Mouse (Mus musculus): ENCODE results near the gene Dusp11.
"Not testable (repeated sequence)": the region's sequence is repeated elsewhere in the genome, so short reads cannot be mapped to it uniquely, and the experiment has no call there.

Gene Dusp11

DNA sequence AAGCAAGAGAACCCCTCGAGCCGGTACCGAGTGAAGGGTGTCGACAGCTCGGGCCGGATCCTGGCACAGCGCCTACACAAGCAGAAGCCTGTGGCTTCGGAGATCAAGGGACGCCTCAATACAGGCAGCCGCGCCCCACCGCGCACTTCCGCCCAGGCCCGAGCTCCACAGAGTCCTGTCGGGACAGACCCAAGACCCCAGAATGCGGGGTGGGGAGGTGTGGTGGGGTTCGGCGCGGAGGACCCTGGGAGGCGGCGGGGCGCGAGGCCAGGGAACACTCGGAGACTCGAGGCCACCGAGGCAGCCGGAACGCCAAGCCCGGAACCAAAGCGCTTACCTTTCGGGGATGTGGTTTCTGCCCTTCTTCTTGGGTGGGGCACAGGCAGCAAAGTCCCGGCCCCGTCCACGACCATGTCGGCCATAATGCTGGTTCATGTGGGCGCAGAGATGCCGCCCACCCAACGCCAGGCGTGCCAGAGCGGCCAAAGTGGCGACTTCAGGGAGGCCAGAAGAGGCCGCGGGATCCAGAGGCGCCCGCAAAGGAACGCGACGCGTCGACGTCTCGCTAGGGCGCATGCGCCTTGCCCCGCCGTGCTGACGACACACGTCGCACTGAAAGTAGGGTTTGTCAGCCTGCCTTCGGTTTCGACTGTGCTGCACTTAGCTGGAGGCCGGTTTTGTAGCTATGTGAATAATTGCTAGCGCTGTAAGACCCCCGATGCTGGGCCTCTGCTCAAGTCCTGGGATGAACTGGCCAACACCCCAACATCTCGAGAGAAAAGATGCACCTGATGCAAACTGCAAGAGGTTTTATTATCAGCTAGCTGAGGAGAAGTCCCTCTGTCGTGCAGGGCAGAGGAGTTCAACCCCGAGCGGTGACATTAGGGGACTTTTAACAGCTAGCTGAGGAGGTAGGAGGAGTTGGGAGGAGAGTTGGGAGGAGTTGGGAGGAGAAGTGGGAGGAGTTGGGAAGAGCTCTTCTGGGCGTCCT is at the start of gene Dusp11:
Dusp11 (minus strand) TSS at position 567 of the 991 bp plus-strand sequence.
- peak; percentile 96 for DNase-seq (ENCODE audit: low spot score)

DNA sequence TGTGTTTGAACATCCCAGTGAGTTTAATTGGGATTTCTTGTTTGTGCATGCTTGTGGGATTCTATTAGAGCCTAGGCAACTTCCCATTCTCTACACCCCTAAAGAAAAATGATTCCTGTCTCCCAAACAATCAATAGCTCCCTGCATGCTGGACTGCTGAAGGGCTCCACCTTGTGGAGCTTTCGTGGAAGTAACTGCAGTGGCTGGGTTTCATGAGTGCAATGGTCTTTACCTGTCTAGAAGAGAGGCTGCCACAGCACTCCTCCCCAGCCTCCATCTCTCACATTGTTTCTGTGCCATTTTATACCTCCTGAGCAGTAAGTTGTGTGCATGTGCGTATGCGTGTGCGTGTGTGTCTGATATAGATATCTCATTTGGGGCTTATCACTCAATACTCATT is 48.5 kb upstream of the Dusp11 start:
- DNase-seq (ENCODE audit: low spot score), result peak; percentile 57

DNA sequence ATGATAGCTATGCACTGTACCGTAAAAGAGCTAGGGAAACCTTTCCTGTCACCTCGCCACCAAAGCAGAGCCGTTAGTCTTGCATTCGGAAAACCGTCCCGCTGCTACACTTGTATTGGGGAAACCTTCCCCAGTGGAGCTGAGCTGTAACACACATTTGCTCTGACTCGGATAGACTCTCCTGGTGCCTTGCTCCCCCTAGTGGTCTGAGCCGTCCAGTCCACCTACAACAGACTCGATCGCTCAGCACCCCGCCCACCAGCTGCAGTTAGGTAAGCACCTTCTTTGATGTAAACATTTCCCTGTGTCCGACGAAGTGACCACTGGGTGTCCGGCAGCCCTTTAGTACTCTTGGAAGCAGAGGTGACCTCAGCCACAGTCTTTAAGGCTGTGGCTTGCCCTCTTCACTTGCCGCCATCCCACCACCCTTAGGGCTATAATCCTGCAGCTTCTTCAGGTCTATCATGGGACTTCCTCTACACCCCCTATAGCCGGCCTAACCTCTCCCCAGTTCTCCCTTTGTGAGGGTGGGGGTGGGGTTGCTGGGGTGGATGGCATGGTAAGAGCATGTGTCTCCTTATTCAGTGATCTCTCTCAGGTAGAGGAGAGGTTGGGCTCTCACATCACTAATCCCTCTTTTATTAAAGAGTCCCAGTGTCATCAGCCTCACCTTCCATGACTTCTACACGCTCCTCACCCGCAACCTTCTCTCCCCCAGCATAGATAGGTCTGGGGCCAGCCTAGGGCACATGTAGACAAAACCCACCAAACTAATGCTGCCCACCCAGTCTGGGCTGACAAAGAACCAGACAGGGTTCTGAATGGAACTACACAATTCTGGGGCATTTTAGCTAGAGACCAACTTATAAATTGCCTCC is 43.0 kb upstream of the Dusp11 start:
- peak; percentile 81 for DNase-seq (ENCODE audit: low spot score)

DNA sequence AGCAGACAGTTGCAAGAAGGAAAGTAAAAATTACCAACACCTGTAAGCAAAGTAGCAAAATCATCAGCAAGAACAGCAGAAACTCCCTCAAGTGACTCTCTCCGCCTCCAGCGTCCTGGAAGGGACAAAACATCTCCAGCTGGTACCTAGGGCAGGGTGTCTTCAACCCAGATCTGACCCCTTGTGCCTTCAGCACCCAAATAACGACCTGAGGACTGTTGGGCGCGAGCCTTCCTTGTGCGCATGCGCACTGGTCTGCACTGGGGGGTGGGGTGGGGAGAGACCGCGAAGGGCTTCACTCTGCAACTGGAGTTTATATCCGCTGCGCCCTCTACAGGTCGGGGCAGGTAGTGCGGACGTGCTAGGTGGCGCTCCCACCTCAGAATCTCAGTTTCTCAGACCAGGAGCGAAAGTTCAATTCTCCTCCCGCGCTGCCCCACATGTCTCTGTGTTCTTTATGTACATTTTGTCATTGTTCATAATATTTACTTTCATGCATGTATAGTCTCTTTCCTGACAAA is 42.0 kb upstream of the Dusp11 start:
- no peak for DNase-seq (ENCODE audit: low spot score)

DNA sequence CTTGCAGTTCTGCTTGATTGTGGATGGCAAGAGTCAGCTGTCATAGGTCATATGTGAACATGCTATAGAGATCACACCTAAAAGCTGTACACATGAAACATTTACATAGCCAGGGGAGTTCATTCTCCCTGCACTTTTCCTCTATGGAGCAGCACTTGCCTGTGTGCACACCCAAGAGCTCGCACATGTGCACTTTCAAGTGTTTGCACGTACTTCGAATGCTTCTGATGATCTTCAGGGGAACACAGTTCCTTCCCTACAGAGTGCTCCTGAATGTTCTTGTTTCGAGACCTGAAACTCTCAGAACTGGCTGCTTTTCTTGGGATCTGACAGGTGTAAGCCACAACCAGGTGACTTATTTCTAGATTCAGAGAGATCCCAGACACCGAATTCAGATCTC is 29.3 kb upstream of the Dusp11 start:
- DNase-seq (ENCODE audit: low spot score), result not testable (repeated sequence)

DNA sequence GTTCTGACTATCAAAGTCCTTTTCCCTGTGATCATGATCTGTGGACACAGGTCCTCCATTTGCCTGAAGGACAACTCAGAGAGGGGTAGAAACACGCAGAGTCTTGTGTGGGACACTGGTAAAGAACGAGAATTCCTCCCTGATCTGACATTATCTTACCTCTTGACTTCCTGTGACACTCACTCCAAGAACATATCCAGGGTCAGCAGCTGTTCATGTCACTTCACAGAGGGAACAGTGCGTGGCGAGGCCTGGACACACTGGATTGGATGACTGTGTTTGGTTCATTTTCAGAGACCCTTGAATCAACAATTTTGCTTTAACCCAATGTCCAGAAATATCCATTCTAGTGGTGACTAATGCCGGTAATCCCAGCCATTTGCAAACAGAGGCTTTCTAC is 28.1 kb upstream of the Dusp11 start:
- not testable (repeated sequence) for DNase-seq (ENCODE audit: low spot score)

DNA sequence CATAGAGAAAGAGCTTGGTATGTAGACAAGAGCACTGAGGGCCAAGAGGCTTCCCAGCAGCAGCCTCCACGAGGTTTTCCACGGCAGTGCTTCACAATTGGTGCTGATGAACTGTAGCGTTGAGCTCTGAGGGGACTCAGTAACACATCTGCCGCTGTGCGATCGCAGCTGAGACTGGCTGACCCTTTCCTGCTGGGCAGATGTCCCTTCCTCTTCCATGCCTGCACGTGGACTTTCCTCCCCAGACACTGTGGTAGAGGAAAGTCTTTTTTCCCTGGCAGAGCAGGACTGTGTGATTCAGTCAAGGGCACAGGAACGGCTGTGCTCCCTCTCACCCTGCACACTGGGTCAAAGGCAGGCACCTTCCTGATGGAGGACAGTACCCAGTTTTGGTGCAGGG is 22.9 kb upstream of the Dusp11 start:
- DNase-seq (ENCODE audit: low spot score), result no peak

DNA sequence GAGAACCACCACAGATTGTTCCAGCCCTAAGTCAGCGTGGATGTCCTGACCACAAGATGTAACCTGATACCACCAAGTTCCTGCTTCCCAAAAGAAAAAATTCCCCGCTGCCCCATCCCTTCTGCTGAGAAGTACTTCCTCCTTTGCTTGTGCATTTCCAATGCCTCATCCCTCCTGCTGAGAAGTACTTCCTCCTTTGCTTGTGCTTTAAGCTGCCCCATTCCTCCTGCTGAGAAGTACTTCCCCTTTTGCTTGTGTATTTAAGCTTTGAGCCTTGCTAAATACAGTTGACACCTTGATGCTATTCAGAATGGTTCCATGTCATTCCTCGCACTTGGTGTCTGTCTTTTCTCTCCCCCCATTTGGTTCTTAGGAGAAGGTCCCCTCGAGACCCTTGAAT is 17.3 kb upstream of the Dusp11 start:
- not testable (repeated sequence) for DNase-seq (ENCODE audit: low spot score)

DNA sequence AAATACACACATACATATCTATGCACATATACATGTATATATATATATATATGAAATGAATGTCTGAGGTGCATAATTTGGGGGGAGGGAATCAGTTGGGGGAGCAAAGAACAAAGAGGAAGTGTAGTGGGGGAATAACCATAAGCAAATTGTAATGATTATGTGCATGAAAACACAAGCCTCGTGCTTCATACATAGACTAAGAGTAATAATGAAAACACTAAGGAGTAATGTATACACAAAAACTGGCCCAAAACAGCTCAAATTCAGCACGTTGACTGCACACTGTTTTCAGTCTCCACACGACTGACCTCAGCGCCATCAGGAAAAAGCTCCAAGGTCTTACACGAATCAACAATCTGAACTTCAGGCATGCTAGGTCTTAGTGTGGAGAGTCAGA is 14.8 kb upstream of the Dusp11 start:
- DNase-seq (ENCODE audit: low spot score), result no peak

DNA sequence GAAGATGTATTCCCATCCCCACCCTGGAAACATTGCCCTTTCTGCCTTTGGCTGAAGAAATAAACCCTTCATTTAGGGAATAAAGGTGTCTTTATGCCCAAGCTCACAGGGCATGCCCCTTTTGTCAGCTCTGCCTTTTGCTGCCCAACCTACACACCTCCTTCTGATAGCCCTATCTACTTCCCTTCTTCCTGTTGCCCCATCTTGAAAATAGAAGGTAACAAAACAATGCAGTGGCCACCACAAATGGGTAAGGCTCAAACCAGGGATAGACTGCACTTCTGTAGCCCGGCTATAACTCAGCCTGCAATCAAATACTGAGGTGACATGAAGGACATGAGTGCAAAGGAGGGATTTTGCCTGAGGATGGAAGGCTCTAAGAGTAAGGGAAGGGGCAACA is 14.3 kb upstream of the Dusp11 start:
- DNase-seq (ENCODE audit: low spot score), result no peak

DNA sequence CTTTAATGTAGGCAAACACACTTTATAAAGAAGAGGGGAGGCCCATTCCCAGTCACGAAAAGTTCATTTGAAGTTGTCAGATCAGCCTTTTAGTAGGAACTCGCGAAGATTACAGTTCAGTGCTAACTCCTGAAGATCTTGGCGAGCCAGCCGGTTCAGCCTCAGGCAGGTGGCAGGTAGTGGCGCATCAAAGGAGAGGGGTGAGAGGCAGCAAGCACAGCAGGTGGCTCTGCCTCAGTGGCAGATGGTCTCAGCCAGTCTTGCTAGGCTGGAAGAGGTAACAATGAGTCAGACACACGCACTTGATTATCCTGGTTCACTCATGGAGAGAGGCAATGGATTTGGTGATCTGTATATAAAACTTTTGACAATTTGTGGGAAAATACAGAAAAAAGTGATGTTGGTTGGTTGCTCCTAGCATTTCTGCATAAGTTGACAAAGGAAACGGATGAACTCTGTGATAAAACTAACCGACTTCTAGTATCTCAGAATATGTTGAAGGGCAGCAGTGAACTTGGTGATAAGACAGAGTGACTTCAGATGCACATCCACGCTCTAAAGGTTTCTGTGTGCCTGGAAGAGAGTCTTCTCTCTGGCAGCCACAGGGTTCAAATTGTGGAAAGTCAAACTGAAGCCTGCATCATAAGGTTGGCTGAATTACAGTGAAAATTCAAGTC is 13.6 kb upstream of the Dusp11 start:
- no peak for DNase-seq (ENCODE audit: low spot score)

DNA sequence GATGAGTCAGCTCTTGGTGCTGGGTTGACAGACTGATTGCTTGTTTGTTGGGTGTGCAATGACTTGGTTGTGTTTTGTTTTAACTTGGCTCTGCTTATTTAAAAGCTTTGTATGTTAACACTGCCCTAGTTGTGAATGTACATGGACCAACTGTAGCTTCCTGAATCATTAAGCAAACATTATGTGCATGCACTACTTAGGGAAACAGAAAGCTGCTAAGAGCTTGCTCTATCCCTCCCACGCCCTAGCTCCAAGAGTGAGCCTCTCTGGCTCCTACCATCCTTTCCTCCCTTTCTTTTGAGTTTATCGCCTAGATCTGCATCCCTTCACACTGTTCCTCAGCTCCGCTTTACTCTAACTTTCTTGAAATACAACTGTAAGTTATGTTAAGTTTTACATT is 11.9 kb upstream of the Dusp11 start:
- no peak for DNase-seq (ENCODE audit: low spot score)

DNA sequence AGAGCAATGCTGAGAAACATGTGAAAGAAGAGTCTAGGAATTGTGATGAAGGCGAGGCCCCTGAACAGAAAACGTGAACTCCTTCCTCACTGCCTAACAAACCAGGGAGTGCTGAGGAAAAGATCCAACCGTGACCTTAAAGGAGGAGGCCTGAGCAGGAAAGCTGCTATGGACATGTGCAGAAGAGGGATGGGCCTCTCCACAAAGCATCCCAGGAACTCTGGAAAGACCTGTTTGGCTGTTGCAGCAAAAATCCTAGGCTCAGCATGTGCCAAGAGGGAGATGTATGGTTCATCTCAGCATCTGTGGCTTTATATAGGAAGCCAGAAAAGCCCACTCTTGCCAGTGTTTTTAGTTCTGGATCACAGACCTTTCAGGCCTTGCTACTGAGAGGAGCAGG is 11.2 kb upstream of the Dusp11 start:
- DNase-seq (ENCODE audit: low spot score), result no peak

DNA sequence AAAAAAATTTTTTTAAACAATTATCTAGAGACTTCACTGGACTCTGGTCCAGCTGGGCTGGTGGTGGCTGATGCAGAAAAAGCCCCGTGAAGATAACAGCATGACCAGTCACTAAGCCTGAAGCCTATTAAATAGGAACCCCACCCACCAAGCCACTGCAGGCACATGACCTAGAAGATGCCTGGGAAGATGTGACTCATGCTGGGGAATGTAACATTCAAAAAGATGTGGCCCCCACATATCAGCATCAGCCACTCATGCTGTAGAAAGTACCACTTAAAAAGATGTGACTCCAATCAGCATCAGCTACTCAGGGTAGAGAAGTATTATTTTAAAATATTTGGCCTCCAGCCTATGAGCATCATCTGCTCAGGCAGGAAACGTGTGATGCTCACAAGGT is 8.4 kb upstream of the Dusp11 start:
- DNase-seq (ENCODE audit: low spot score), result no peak

DNA sequence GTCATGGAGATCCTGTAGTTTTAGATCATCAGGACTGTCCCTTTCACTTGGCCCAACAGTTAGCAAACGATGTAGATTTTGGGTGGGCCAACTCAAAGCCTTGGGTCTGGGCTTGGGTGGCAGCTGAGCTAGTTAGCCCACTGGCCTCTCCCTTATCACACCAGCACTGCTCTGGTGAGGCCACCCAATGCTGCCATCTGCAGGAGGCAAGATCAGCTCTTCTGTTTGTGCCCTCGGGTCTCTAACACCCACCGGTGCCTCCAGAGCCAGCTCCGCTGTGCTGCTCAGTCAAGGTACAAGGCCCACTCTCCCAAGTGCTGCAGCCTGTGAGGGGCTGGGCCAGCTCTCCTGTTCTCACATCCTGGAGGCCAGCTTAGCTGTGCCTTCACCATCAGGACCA is 5.2 kb upstream of the Dusp11 start:
- DNase-seq (ENCODE audit: low spot score), result no peak

DNA sequence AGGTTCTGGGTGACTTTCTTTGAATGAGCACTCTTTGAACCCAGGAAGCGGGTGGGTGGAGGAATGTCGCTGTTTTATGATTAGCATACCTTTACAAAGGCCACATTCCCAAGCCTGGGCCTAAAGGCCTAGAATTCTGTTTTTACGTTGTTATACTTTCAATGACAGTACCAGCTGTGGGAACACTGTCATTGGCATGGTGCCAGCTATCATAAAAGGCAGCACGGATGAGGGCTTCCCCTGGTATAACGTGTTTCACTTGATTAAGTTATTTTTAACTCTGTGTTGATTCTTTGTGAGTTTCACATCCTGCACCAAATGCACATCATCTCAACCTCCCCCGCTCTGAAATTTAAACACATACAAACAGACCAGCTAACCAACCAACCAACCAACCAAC is 4.6 kb upstream of the Dusp11 start:
- DNase-seq (ENCODE audit: low spot score), result not testable (repeated sequence)

DNA sequence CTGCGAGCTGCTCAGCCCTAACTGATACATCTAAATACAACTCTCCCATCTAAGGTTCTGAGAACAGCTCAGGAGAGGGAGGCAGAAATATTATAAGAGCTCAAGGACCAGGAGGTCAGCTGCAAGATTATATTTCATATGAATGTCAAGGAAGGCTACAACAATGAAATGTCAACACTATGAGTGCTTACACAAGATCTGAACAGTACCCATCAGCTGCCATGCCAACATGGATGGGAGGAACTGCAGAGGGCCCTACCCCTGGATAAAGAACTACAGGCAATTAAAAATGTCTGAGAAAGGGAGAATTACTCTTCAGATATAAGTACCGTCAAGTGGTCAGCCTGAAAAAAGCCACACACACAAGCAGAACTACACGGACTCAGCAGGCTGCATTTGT is 3.9 kb downstream of the Dusp11 start:
- no peak for DNase-seq (ENCODE audit: low spot score)

DNA sequence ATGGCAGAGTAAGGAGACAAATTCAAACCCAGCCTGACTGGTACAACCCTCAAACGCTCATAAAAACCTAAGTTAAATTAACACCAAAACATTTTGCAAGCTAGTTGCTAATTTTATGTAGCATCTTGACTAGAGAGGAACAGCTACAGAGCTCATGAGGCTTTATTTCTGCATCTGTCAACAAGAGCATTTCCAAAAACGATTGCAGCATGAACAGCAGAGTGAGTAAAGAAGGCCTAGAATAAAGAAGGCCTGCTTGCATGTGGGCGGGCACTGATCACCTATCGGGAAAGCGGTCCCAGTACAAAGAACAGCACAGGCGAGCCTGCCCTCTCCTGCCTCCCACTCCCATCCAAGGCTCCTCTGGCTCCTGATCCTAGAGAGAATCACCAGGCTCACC is 12.9 kb downstream of the Dusp11 start:
- no peak for DNase-seq (ENCODE audit: low spot score)

DNA sequence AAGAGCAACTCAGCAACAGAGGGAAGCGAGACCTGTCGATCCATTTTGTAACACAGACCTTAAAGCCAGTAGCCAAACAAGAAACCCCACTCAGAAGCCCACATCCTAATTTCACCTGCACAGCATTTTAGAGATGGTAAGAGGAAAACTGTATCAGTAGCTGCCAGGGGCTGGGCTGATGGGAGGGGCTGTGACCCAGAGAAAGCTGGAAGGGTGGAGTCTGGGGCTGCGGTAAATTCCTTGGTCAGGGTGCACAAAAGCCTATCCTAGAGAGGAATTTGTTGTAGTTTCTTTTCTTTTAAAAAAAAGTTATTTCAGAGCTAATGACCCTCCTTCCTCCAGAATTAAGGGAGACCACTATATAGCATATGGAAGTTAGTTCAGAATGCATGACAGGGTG is 19.0 kb downstream of the Dusp11 start:
- no peak for DNase-seq (ENCODE audit: low spot score)

DNA sequence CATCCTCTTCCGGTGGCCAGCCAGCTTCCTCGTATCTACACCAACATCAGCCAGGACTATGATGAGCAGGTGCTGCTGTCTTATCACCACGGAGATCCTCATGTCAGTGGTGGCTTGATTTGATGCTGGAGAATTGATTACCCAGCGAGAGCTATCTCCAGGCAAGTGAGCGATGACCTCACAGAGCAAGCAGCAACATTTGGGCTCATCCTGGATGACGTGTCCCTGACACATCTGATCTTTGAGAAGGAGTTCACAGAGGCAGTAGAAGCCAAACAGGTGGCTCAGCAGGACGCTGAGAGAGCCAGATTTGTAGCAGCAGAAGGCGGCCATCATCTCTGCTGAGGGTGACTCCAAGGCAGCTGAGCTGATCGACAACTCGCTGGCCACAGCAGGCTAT is 22.8 kb downstream of the Dusp11 start:
- DNase-seq (ENCODE audit: low spot score), result peak; percentile 52

DNA sequence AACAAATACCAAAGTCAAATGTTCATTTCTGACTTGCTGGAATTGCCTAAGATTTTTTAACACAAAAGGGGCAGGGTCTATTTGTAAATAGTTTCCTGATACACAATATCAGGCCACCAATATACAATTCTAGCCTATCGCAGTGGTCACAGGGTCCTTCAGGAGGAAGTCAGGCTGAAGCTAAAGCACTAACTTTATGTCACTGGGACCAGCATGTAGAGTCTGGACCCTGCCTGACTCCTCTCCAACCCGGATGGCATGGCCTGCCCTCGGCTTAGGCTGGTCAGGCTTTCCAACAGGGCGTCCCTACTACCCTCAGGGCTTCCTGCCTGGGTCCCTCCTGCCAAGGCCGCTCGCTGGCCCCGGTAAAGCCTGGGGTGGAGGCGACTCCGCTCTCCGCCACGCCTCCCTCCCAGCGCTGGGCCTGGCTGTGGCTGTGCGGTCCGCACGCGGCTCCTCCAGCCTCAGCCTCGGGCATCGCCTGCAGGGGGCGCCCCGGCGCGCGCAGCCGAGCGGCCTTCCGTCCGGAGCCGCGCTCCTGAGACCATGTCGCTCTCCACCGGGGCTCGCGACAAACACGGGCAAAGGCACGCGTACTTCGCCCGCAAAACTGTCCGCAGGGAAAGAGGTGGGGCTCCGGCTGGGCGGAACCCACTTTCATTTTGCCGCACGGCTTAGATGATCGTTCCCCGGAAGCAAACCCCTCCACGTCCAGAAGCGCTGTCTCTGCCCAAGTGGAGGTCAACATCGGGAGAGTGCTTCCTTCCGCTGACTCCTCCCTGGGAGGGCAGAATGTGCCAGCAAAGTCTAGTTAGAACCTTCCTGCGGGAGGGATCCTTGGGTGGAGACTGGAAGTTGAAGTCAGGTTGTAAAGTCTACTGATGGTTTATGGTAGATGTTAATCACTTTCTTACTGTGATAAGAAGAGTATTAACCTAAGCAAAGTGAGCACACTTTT is 24.7 kb downstream of the Dusp11 start:
- DNase-seq (ENCODE audit: low spot score), result peak; percentile 90
